Mouse (Mus musculus): ENCODE measurements around the gene Ncmap. TPM values are rescaled to one million over a fixed set of nuclear protein-coding genes. Genes with fewer than 3 reads are reported as not detected.

Gene Ncmap
- polyA plus RNA-seq, 1 experiment = 0.04 TPM

- H3K4me2 ChIP-seq (ENCODE audit: low read depth) = no peak overlapping the region
- no peak overlapping the region for H3ac ChIP-seq (ENCODE audit: control insufficient read depth, insufficient read length)
- no peaks in the 10 kb centered on the region for H3K36me3 ChIP-seq (ENCODE audit: control insufficient read depth, insufficient read depth)
- TF ChIP-seq SRF (IDR thresholded peaks at IDR 0.05; ENCODE audit: control insufficient read depth, insufficient read length, low read depth) (no peak), REST (IDR thresholded peaks at IDR 0.05; ENCODE audit: insufficient read depth, insufficient read length) (no peak), TCF12 (IDR thresholded peaks at IDR 0.05; ENCODE audit: insufficient read depth, poor library complexity, severe bottlenecking) (no peak), MAX (IDR thresholded peaks at IDR 0.05; ENCODE audit: low read depth) (no peak), POLR2AphosphoS2 (IDR thresholded peaks at IDR 0.05; ENCODE audit: insufficient read length, low read depth) (no peak), CEBPB (IDR thresholded peaks at IDR 0.05; ENCODE audit: insufficient read depth, poor library complexity, severe bottlenecking) (no peak), USF1 (IDR thresholded peaks at IDR 0.05; ENCODE audit: low read depth) (no peak), MYOG (IDR thresholded peaks at IDR 0.05; ENCODE audit: control insufficient read depth in 1 of 3, insufficient read depth in 1 of 3, insufficient read length in 2 of 3, low read depth in 2 of 3) (no peak), E2F4 (IDR thresholded peaks at IDR 0.05; ENCODE audit: insufficient read depth) (no peak), TCF3 (IDR thresholded peaks at IDR 0.05; ENCODE audit: insufficient read length, low read depth) (no peak), POLR2A (IDR thresholded peaks at IDR 0.05; ENCODE audit: insufficient read length, low read depth) (no peak), MYOD1 (IDR thresholded peaks at IDR 0.05; ENCODE audit: control insufficient read depth in 1 of 3, insufficient read length in 2 of 3, low read depth in 2 of 3) (no peak)
- no peaks in the 10 kb centered on the region for H3K27me3 ChIP-seq (ENCODE audit: control insufficient read depth, insufficient read depth, insufficient read length)
- H3K79me2 ChIP-seq (ENCODE audit: control insufficient read depth, insufficient read depth) = no peaks in the 10 kb centered on the region
- no peak overlapping the region for H3K4me3 ChIP-seq
These were observed 32.1 kb upstream of the Ncmap start for GRCm38 (mm10) chr4:135429990-135430760.

DNA sequence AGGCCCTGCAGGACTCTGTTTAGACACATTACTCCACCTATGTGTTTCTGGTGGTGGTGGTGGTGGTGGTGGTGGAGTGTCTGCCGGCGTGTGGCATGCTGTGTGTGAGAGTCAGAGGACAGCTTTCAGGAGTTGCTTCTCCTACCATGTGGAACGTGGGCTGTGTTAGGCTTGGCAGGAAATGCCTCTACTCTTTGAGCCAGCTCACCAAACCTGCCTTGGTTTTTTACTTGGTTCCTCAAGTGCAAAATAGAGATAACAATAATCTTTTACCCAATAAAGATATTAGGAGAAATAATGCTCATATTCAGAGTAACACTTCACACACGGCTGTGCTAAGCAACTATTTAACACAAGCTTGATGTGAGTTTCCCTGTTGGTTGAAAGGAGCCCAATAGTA is 31.4 kb upstream of the Ncmap start:
- H3K4me2 ChIP-seq (ENCODE audit: low read depth) = no peak overlapping the region
- H3K36me3 ChIP-seq (ENCODE audit: control insufficient read depth, insufficient read depth) = no peaks in the 10 kb centered on the region
- no peak overlapping the region for H3K4me3 ChIP-seq

DNA sequence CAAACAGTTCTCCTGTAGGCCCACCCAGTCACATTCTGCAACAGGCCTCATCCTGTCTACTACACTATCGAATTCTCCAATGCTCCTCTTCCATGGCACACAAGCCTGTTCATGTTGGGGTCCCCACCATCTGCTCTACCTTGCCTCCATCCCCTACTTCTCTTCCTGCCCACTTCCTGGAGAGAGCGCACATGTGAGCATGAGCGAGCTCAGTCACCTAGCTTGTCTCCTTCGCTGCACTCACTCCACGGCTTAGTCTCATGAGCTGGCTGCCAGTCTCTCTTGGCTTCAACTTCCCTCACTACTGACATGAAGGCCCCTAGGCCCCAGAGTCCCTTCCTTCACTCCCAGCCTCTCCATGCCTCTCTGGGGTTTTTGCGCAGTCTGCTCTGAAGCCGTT is 28.6 kb upstream of the Ncmap start:
- Histone ChIP-seq H3K4me2 (ENCODE audit: low read depth) (no peak overlapping the region), H3K79me2 (ENCODE audit: control insufficient read depth, insufficient read depth) (no peaks in the 10 kb centered on the region), H3K36me3 (ENCODE audit: control insufficient read depth, insufficient read depth) (no peaks in the 10 kb centered on the region), H3K4me3 (no peak overlapping the region), H3ac (ENCODE audit: control insufficient read depth, insufficient read length) (no peak overlapping the region), H3K27me3 (ENCODE audit: control insufficient read depth, insufficient read depth, insufficient read length) (no peaks in the 10 kb centered on the region)
- TF ChIP-seq CEBPB (IDR thresholded peaks at IDR 0.05; ENCODE audit: insufficient read depth, poor library complexity, severe bottlenecking) = no peak
- no peak for TF ChIP-seq TCF3 (IDR thresholded peaks at IDR 0.05; ENCODE audit: insufficient read length, low read depth)
- TF ChIP-seq E2F4 (IDR thresholded peaks at IDR 0.05; ENCODE audit: insufficient read depth) = no peak

More for the DNA sequence above, 31.4 kb upstream of the Ncmap start:
- no peak for TF ChIP-seq POLR2A (IDR thresholded peaks at IDR 0.05; ENCODE audit: insufficient read length, low read depth)
- no peaks in the 10 kb centered on the region for H3K27me3 ChIP-seq (ENCODE audit: control insufficient read depth, insufficient read depth, insufficient read length)
- no peaks in the 10 kb centered on the region for H3K79me2 ChIP-seq (ENCODE audit: control insufficient read depth, insufficient read depth)
- no peak overlapping the region for H3ac ChIP-seq (ENCODE audit: control insufficient read depth, insufficient read length)

DNA sequence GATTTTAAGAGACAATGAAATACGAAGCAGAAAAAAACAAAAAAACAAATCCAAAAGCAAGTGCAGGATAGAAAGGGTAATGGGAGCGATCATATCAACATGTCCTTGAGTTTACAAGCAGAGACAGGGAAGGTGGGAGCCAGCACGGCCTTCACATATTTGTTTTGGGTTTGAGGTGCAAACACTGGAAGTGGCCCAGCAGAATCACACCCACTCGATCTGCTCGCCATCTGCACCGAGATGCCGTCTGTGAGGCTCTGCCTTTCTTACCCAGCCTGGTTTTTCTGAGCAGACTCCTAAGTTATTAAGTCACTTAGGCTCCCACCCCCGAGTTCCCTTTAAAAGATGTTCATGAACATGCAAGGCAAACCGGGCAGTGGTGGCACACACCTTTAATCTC is 27.6 kb upstream of the Ncmap start:
- H3K79me2 ChIP-seq (ENCODE audit: control insufficient read depth, insufficient read depth) = no peaks in the 10 kb centered on the region
- H3ac ChIP-seq (ENCODE audit: control insufficient read depth, insufficient read length) = no peak overlapping the region
- TF ChIP-seq USF1 (IDR thresholded peaks at IDR 0.05; ENCODE audit: low read depth) (no peak), TCF3 (IDR thresholded peaks at IDR 0.05; ENCODE audit: insufficient read length, low read depth) (no peak), MAX (IDR thresholded peaks at IDR 0.05; ENCODE audit: low read depth) (no peak), MYOG (IDR thresholded peaks at IDR 0.05; ENCODE audit: control insufficient read depth in 1 of 3, insufficient read depth in 1 of 3, insufficient read length in 2 of 3, low read depth in 2 of 3) (no peak), CEBPB (IDR thresholded peaks at IDR 0.05; ENCODE audit: insufficient read depth, poor library complexity, severe bottlenecking) (no peak), POLR2AphosphoS2 (IDR thresholded peaks at IDR 0.05; ENCODE audit: insufficient read length, low read depth) (no peak), MYOD1 (IDR thresholded peaks at IDR 0.05; ENCODE audit: control insufficient read depth in 1 of 3, insufficient read length in 2 of 3, low read depth in 2 of 3) (no peak), TCF12 (IDR thresholded peaks at IDR 0.05; ENCODE audit: insufficient read depth, poor library complexity, severe bottlenecking) (no peak), E2F4 (IDR thresholded peaks at IDR 0.05; ENCODE audit: insufficient read depth) (no peak)
- H3K4me2 ChIP-seq (ENCODE audit: low read depth) = no peak overlapping the region
- H3K36me3 ChIP-seq (ENCODE audit: control insufficient read depth, insufficient read depth) = no peaks in the 10 kb centered on the region
- no peaks in the 10 kb centered on the region for H3K27me3 ChIP-seq (ENCODE audit: control insufficient read depth, insufficient read depth, insufficient read length)
- no peak overlapping the region for H3K4me3 ChIP-seq

GRCm38 (mm10) chr4:135420961-135421360 is 22.9 kb upstream of the Ncmap start:
- TF ChIP-seq MYOD1 (IDR thresholded peaks at IDR 0.05; ENCODE audit: control insufficient read depth in 1 of 3, insufficient read length in 2 of 3, low read depth in 2 of 3) = no peak
- no peak for TF ChIP-seq MAX (IDR thresholded peaks at IDR 0.05; ENCODE audit: low read depth)
- TF ChIP-seq MYOG (IDR thresholded peaks at IDR 0.05; ENCODE audit: control insufficient read depth in 1 of 3, insufficient read depth in 1 of 3, insufficient read length in 2 of 3, low read depth in 2 of 3) = no peak
- no peak for TF ChIP-seq TCF3 (IDR thresholded peaks at IDR 0.05; ENCODE audit: insufficient read length, low read depth)
- no peak for TF ChIP-seq E2F4 (IDR thresholded peaks at IDR 0.05; ENCODE audit: insufficient read depth)
- TF ChIP-seq USF1 (IDR thresholded peaks at IDR 0.05; ENCODE audit: low read depth) = no peak
- no peak for TF ChIP-seq SRF (IDR thresholded peaks at IDR 0.05; ENCODE audit: control insufficient read depth, insufficient read length, low read depth)
- TF ChIP-seq TCF12 (IDR thresholded peaks at IDR 0.05; ENCODE audit: insufficient read depth, poor library complexity, severe bottlenecking) = no peak
- TF ChIP-seq POLR2AphosphoS2 (IDR thresholded peaks at IDR 0.05; ENCODE audit: insufficient read length, low read depth) = no peak
- no peak for TF ChIP-seq CEBPB (IDR thresholded peaks at IDR 0.05; ENCODE audit: insufficient read depth, poor library complexity, severe bottlenecking)
- no peak for TF ChIP-seq POLR2A (IDR thresholded peaks at IDR 0.05; ENCODE audit: insufficient read length, low read depth)
- TF ChIP-seq REST (IDR thresholded peaks at IDR 0.05; ENCODE audit: insufficient read depth, insufficient read length) = no peak
- no peak overlapping the region for H3K4me2 ChIP-seq (ENCODE audit: low read depth)
- H3K27me3 ChIP-seq (ENCODE audit: control insufficient read depth, insufficient read depth, insufficient read length) = no peaks in the 10 kb centered on the region
- H3K79me2 ChIP-seq (ENCODE audit: control insufficient read depth, insufficient read depth) = no peaks in the 10 kb centered on the region
- no peak overlapping the region for H3ac ChIP-seq (ENCODE audit: control insufficient read depth, insufficient read length)
- no peaks in the 10 kb centered on the region for H3K36me3 ChIP-seq (ENCODE audit: control insufficient read depth, insufficient read depth)
- no peak overlapping the region for H3K4me3 ChIP-seq

Measured in myocyte (in vitro differentiated cells).